Mouse (Mus musculus) heart, postnatal 36 days (tissue): ENCODE measurements around the gene Rtbdn. TPM values are rescaled to one million over a fixed set of nuclear protein-coding genes. Genes with fewer than 3 reads are reported as not detected.

Experiments
- DNase-seq, 2 experiments: peaks; one replicate each; pipeline ENCODE4 v3.0.0; 2021 to 2022
- intact Hi-C: fragments of 180-260 bp; cut with DNase I; formaldehyde crosslinking; loops from one replicate; pipeline ENCODE4 v1.15.1; 2025
- total RNA-seq, 2 experiments: library from RNA; stranded (reverse); gene quantifications; 2 replicates each; pipeline ENCODE4 v1.2.3; 2021

Gene Rtbdn
- total RNA-seq, 2 experiments from 2014 or later, result not detected

- peak; percentile 31 to 42 for DNase-seq
- intact Hi-C loops, result no loop called here
These were observed 5.9 kb downstream of the Rtbdn start for GRCm38 (mm10) chr8:84952612-84953255.

GRCm38 (mm10) chr8:84956768-84957167 lies 10.0 kb downstream of the Rtbdn start:
- intact Hi-C loops, result loop anchor here (5.0 kb wide), 1 partner anchor 41 kb away; no protein-coding TSS in a partner anchor
- peak; percentile 47 to 71 for DNase-seq

- intact Hi-C loops, result loop anchor here (5.0 kb wide), 2 partner anchors 33 to 37 kb away; no protein-coding TSS in a partner anchor
- DNase-seq, result no peak
These were observed 13.0 kb downstream of the Rtbdn start for GRCm38 (mm10) chr8:84959811-84960210.

- no peak for DNase-seq
- intact Hi-C loops, result loop anchor here (5.0 kb wide), 1 partner anchor 37 kb away; no protein-coding TSS in a partner anchor
These were observed 17.2 kb downstream of the Rtbdn start for GRCm38 (mm10) chr8:84963952-84964351.

GRCm38 (mm10) chr8:84965731-84966291 lies 19.0 kb downstream of the Rtbdn start:
- DNase-seq, result peak; percentile 89 to 90
- intact Hi-C loops, result no loop called here

GRCm38 (mm10) chr8:84966603-84967002 lies 19.8 kb downstream of the Rtbdn start:
- peak in 1 of 2 experiments; percentile 6 for DNase-seq
- intact Hi-C loops, result no loop called here

- DNase-seq, result no peak
- intact Hi-C loops, result no loop called here
These were observed 20.9 kb downstream of the Rtbdn start for GRCm38 (mm10) chr8:84967532-84968304.

GRCm38 (mm10) chr8:84968650-84969049 lies 21.9 kb downstream of the Rtbdn start:
- intact Hi-C loops, result no loop called here
- peak in 1 of 2 experiments; percentile 32 for DNase-seq

- intact Hi-C loops, result no loop called here
- DNase-seq, result peak; percentile 75 to 80
These were observed 22.7 kb downstream of the Rtbdn start, which contains the start of the genes Gm49661, Prdx2 and Rnaseh2a for GRCm38 (mm10) chr8:84969241-84970134. Gene Gm49661, minus strand, starts transcription at chr8:84969433. Gene Prdx2, plus strand, starts transcription at chr8:84969587. Gene Rnaseh2a, minus strand, starts transcription at chr8:84969767.

GRCm38 (mm10) chr8:84970135-84970790 lies 23.5 kb downstream of the Rtbdn start:
- intact Hi-C loops, result no loop called here
- no peak for DNase-seq

- intact Hi-C loops, result no loop called here
- DNase-seq, result no peak
These were observed 24.1 kb downstream of the Rtbdn start for GRCm38 (mm10) chr8:84970913-84971312.

- intact Hi-C loops, result no loop called here
- DNase-seq, result no peak
These were observed 26.3 kb downstream of the Rtbdn start for GRCm38 (mm10) chr8:84973079-84973478.

GRCm38 (mm10) chr8:84973803-84974542 lies 27.2 kb downstream of the Rtbdn start:
- intact Hi-C loops, result no loop called here
- DNase-seq, result peak; percentile 61 to 62

- DNase-seq, result no peak
These were observed 27.9 kb downstream of the Rtbdn start for GRCm38 (mm10) chr8:84974543-84975142.

GRCm38 (mm10) chr8:84975434-84975833 lies 28.6 kb downstream of the Rtbdn start:
- intact Hi-C loops, result loop anchor here (1.0 to 5.0 kb wide), 3 partner anchors 15 to 313 kb away; partner anchors contain the start of genes Asna1, Hook2, Ier2 and Trir
- peak; percentile 76 to 77 for DNase-seq

More at GRCm38 (mm10) chr8:84974543-84975142, 27.9 kb downstream of the Rtbdn start:
- intact Hi-C loops, result loop anchor here (1.0 to 5.0 kb wide), 3 partner anchors 16 to 312 kb away; partner anchors contain the start of genes Asna1, Hook2, Ier2 and Trir

- peak; percentile 96 to 98 for DNase-seq
- intact Hi-C loops, result loop anchor here (5.0 kb wide), 2 partner anchors 51 to 314 kb away; partner anchors contain the start of genes Asna1, Ier2 and Trir
These were observed 29.4 kb downstream of the Rtbdn start for GRCm38 (mm10) chr8:84976031-84976762.

GRCm38 (mm10) chr8:84976763-84977434 lies 30.1 kb downstream of the Rtbdn start:
- intact Hi-C loops, result loop anchor here (5.0 kb wide), 2 partner anchors 50 to 315 kb away; partner anchors contain the start of genes Asna1, Ier2 and Trir
- no peak for DNase-seq
